In the genomic region with DNA sequence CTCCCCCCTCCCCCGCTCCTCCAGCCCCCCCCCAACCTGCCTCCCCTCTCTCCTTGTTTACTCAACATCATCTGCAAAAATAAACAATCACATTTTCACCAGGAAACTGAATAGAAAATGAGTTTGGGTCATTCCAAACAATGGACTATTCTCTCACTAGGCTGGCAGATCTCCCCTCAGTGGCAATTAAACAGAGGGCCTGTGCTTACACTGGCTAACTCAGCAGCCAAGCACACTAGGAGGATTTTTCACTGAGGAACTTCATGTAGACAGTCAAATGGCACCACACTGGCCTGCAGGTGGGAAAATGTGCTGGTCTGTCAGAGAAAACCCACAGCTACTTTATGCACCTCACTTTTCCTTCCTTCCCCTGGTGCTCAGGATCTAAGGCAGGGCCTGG, we compare ENCODE assay signal across 17 mouse cellular contexts. TPM values are rescaled to one million over a fixed set of nuclear protein-coding genes. Genes with fewer than 3 reads are reported as not detected.
DNase-seq lines count a peak whose midpoint lies in the region; ATAC-seq and TF ChIP-seq lines count a peak whose summit lies in the region.
"Had no signal": no experiment of that assay in that cellular context is flagged by ENCODE, and none has a peak within 500 bp of the region (broad histone marks: within the 10 kb centered on the region; RNA-seq: fewer than 3 reads in every experiment).

No protein-coding gene starts in this region.

- no peaks in the 10 kb centered on the region for H3K27me3 ChIP-seq in midbrain, embryonic 11.5 days (ENCODE audit: control insufficient read depth, insufficient read depth, low read length)
- no peaks in the 10 kb centered on the region for H3K27me3 ChIP-seq in midbrain, embryonic 16.5 days (ENCODE audit: control insufficient read depth, insufficient read depth, low read depth, low read length)
- no peaks in the 10 kb centered on the region for H3K27me3 ChIP-seq in limb, embryonic 14.5 days (ENCODE audit: control insufficient read depth, insufficient read depth, low read length)
- H3K27me3 ChIP-seq: embryonic facial prominence, embryonic 13.5 days; limb, embryonic 13.5 days; stomach, embryonic 15.5 days had no signal

- H3K4me2 ChIP-seq in midbrain, embryonic 11.5 days: no peak overlapping the region
- no peak overlapping the region for H3K4me2 ChIP-seq in midbrain, embryonic 16.5 days (ENCODE audit: low read length)
- no peak overlapping the region for H3K4me2 ChIP-seq in limb, embryonic 14.5 days (replicated peaks; ENCODE audit: low read depth, low read length, severe bottlenecking)
- H3K4me2 ChIP-seq: embryonic facial prominence, embryonic 13.5 days; heart, embryonic 11.5 days; limb, embryonic 13.5 days; stomach, embryonic 15.5 days had no signal

- H3K9me3 ChIP-seq in midbrain, embryonic 11.5 days (ENCODE audit: control insufficient read depth, low read length): no peaks in the 10 kb centered on the region
- no peaks in the 10 kb centered on the region for H3K9me3 ChIP-seq in midbrain, embryonic 16.5 days (replicated peaks; ENCODE audit: control insufficient read depth, low read length, poor library complexity, severe bottlenecking)
- no peaks in the 10 kb centered on the region for H3K9me3 ChIP-seq in limb, embryonic 14.5 days (ENCODE audit: control insufficient read depth, low read length)
- H3K9me3 ChIP-seq: embryonic facial prominence, embryonic 13.5 days; limb, embryonic 13.5 days; stomach, embryonic 15.5 days had no signal

- no peak overlapping the region for H3K9ac ChIP-seq in midbrain, embryonic 11.5 days (ENCODE audit: low read length)
- no peak overlapping the region for H3K9ac ChIP-seq in midbrain, embryonic 16.5 days (ENCODE audit: low read depth, low read length)
- H3K9ac ChIP-seq in limb, embryonic 14.5 days (ENCODE audit: low read depth, low read length, severe bottlenecking): no peak overlapping the region
- H3K9ac ChIP-seq: embryonic facial prominence, embryonic 13.5 days; limb, embryonic 13.5 days; stomach, embryonic 15.5 days had no signal

- DNase-seq in layer of hippocampus, adult 8-10 months (ENCODE audit: low spot score in 2 of 2): peak; percentile 22 to 32
- no peak for DNase-seq in layer of hippocampus, postnatal 25 days (ENCODE audit: extremely low spot score in 1 of 2, low spot score in 1 of 2)
- no peak for DNase-seq in midbrain, embryonic 11.5 days (ENCODE audit: low spot score, missing footprints)
- DNase-seq in brain, adult 2 months (ENCODE audit: low read depth, low spot score): peak; percentile 80
- DNase-seq in limb, embryonic 14.5 days (ENCODE audit: low spot score): no peak
- no peak for DNase-seq in gastrocnemius, adult 8-10 months (ENCODE audit: low spot score in 2 of 2)
- DNase-seq: adrenal gland, postnatal 14 days; cerebellum, adult 11 months; cerebellum, postnatal 36 days; gastrocnemius, postnatal 36 days; kidney, adult 2 months had no signal

- no peaks in the 10 kb centered on the region for H3K4me1 ChIP-seq in midbrain, embryonic 11.5 days (ENCODE audit: control insufficient read depth, insufficient read depth, low read length)
- no peaks in the 10 kb centered on the region for H3K4me1 ChIP-seq in midbrain, embryonic 16.5 days (ENCODE audit: control insufficient read depth, insufficient read depth, low read length)
- no peaks in the 10 kb centered on the region for H3K4me1 ChIP-seq in limb, embryonic 14.5 days (ENCODE audit: control insufficient read depth, insufficient read depth, low read length)
- H3K4me1 ChIP-seq: embryonic facial prominence, embryonic 13.5 days; stomach, embryonic 15.5 days had no signal

- H3K4me3 ChIP-seq in midbrain, embryonic 11.5 days (ENCODE audit: low read depth, low read length): no peak overlapping the region
- no peak overlapping the region for H3K4me3 ChIP-seq in midbrain, embryonic 16.5 days (ENCODE audit: low read depth, low read length)
- no peak overlapping the region for H3K4me3 ChIP-seq in limb, embryonic 14.5 days (replicated peaks; ENCODE audit: low read length)
- H3K4me3 ChIP-seq: embryonic facial prominence, embryonic 13.5 days; limb, embryonic 13.5 days; stomach, embryonic 15.5 days had no signal

- H3K27ac ChIP-seq in midbrain, embryonic 11.5 days (ENCODE audit: low read depth, low read length): no peak overlapping the region; the same call in 1 of the 2 replicates
- no peak overlapping the region for H3K27ac ChIP-seq in midbrain, embryonic 16.5 days (ENCODE audit: low read length)
- H3K27ac ChIP-seq in limb, embryonic 14.5 days (replicated peaks; ENCODE audit: low read depth, low read length): 0 out of 2 replicates have a peak overlapping the region, but pooled peaks have one; percentile 5
- H3K27ac ChIP-seq: embryonic facial prominence, embryonic 13.5 days; limb, embryonic 13.5 days; stomach, embryonic 15.5 days had no signal

- no peak for TF ChIP-seq POLR2A in limb, embryonic 14.5 days (IDR thresholded peaks at IDR 0.05; ENCODE audit: borderline replicate concordance, extremely low read depth, insufficient read depth, insufficient read length)

- ATAC-seq in midbrain, embryonic 11.5 days (ENCODE audit: low FRiP score): peak; percentile 35; the same call in 1 of the 2 replicates
- no peak for ATAC-seq in midbrain, embryonic 16.5 days
- no peak for ATAC-seq in limb, embryonic 14.5 days (ENCODE audit: low FRiP score, low read depth)
- ATAC-seq: hindbrain, embryonic 16.5 days had no signal

- 60% methylated on average over 1 of the region's 1 CpGs for WGBS in midbrain, embryonic 11.5 days
- 88% methylated on average over 1 of the region's 1 CpGs for WGBS in midbrain, embryonic 16.5 days
- 94% methylated on average over 1 of the region's 1 CpGs for WGBS in limb, embryonic 14.5 days

- H3K36me3 ChIP-seq in midbrain, embryonic 11.5 days (ENCODE audit: control insufficient read depth, insufficient read depth, low read length): no peaks in the 10 kb centered on the region
- H3K36me3 ChIP-seq in midbrain, embryonic 16.5 days (ENCODE audit: control insufficient read depth, insufficient read depth, low read length): no peaks in the 10 kb centered on the region
- no peaks in the 10 kb centered on the region for H3K36me3 ChIP-seq in limb, embryonic 14.5 days (ENCODE audit: control insufficient read depth, insufficient read depth, low read length)
- H3K36me3 ChIP-seq: embryonic facial prominence, embryonic 13.5 days; limb, embryonic 13.5 days; stomach, embryonic 15.5 days had no signal

RNA-seq across cellular contexts. Expression of a gene that starts 23.3 kb away (rescaled TPM):
- total RNA-seq in layer of hippocampus, adult 8-10 months (2022): 10 to 100 TPM; 25.4 to 35.3 (median 27.7) TPM
- total RNA-seq in layer of hippocampus, postnatal 25 days (2021): 10 to 100 TPM; 24.8 to 25.5 TPM
- 79.6 and 80.4 TPM in 2 replicates for polyA plus RNA-seq in midbrain, embryonic 11.5 days (2014; fragmentation: Nextera tagmentation; extraction: Ambion mirVana)
- polyA plus RNA-seq in midbrain, embryonic 16.5 days (2015; fragmentation: Nextera tagmentation; extraction: Ambion mirVana): 61.0 and 64.7 TPM in 2 replicates
- polyA plus RNA-seq in limb, embryonic 14.5 days (2012; rRNA removed): 24.1 and 35.0 TPM in 2 replicates
- 54.2 and 55.0 TPM in 2 replicates for polyA plus RNA-seq in limb, embryonic 14.5 days (2014; fragmentation: Nextera tagmentation; extraction: Ambion mirVana)
- 1 to 10 TPM; 6.9 to 8.5 (median 7.7) TPM for total RNA-seq in gastrocnemius, adult 8-10 months (2022)

RNA-seq across cellular contexts. Expression of a gene that starts 23.5 kb away (rescaled TPM):
- 10 to 100 TPM; 37.0 to 40.7 (median 37.7) TPM for total RNA-seq in layer of hippocampus, adult 8-10 months (2022)
- total RNA-seq in layer of hippocampus, postnatal 25 days (2021): 10 to 100 TPM; 53.3 to 56.3 TPM
- 55.3 and 55.6 TPM in 2 replicates for polyA plus RNA-seq in midbrain, embryonic 11.5 days (2014; fragmentation: Nextera tagmentation; extraction: Ambion mirVana)
- polyA plus RNA-seq in midbrain, embryonic 16.5 days (2015; fragmentation: Nextera tagmentation; extraction: Ambion mirVana): 35.5 TPM in 2 replicates
- polyA plus RNA-seq in limb, embryonic 14.5 days (2012; rRNA removed): 19.4 and 19.7 TPM in 2 replicates
- 34.7 and 38.0 TPM in 2 replicates for polyA plus RNA-seq in limb, embryonic 14.5 days (2014; fragmentation: Nextera tagmentation; extraction: Ambion mirVana)
- total RNA-seq in gastrocnemius, adult 8-10 months (2022): 10 to 100 TPM; 16.8 to 18.5 (median 18.3) TPM

Comparison
In these comparisons a context has a peak if more than half of its experiments do, and no peak if none do; other contexts are left out.
1. DNase-seq: peak in layer of hippocampus, adult 8-10 months (2 of 2) and brain, adult 2 months (single experiment); none in layer of hippocampus, postnatal 25 days (0 of 2), midbrain, embryonic 11.5 days (single experiment), limb, embryonic 14.5 days (single experiment) and gastrocnemius, adult 8-10 months (0 of 2).